ENCODE assay signal across 7 mouse cellular contexts in genomic region chr4:134543261-134543660, GRCm38 (mm10). TPM values are rescaled to one million over a fixed set of nuclear protein-coding genes. Genes with fewer than 3 reads are reported as not detected.
DNase-seq lines count a peak whose midpoint lies in the region; ATAC-seq and TF ChIP-seq lines count a peak whose summit lies in the region.

No protein-coding gene starts in this region.

- 8% methylated on average over 5 of the region's 5 CpGs for WGBS in intestine, embryonic 16.5 days
- 11% methylated on average over 5 of the region's 5 CpGs for WGBS in midbrain, embryonic 12.5 days
- 3% methylated on average over 5 of the region's 5 CpGs for WGBS in small intestine, adult 2 months

- no peak overlapping the region for H3K4me3 ChIP-seq in intestine, embryonic 16.5 days (ENCODE audit: low read length)
- no peak overlapping the region for H3K4me3 ChIP-seq in midbrain, embryonic 12.5 days
- no peak overlapping the region for H3K4me3 ChIP-seq in small intestine, adult 2 months (ENCODE audit: low read depth, low read length)

- no peaks in the 10 kb centered on the region for H3K27me3 ChIP-seq in intestine, embryonic 16.5 days (replicated peaks; ENCODE audit: control insufficient read depth, insufficient read depth, low read length)
- H3K27me3 ChIP-seq in midbrain, embryonic 12.5 days: no peaks in the 10 kb centered on the region
- H3K27me3 ChIP-seq in small intestine, adult 2 months (ENCODE audit: control insufficient read depth, insufficient read depth, low read length): no peaks in the 10 kb centered on the region

- TF ChIP-seq POLR2A in small intestine, adult 2 months (IDR thresholded peaks at IDR 0.05; ENCODE audit: low read depth, low read length): no peak

- no peak overlapping the region for H3K4me2 ChIP-seq in intestine, embryonic 16.5 days (ENCODE audit: low read depth, low read length)
- H3K4me2 ChIP-seq in midbrain, embryonic 12.5 days (replicated peaks): no peak overlapping the region

- DNase-seq in adrenal gland, adult 2 months: peak; percentile 93
- DNase-seq in embryo, embryonic 11.5 days (ENCODE audit: low read depth, low spot score): peak; percentile 80
- peak; percentile 87 to 89 for DNase-seq in gastrocnemius, postnatal 4 days (ENCODE audit: low spot score in 2 of 2)
- peak; percentile 86 to 91 for DNase-seq in left cerebral cortex, postnatal 36 days (ENCODE audit: low spot score in 2 of 2)

- no peak overlapping the region for H3K9ac ChIP-seq in intestine, embryonic 16.5 days (ENCODE audit: low read depth, low read length)
- no peak overlapping the region for H3K9ac ChIP-seq in midbrain, embryonic 12.5 days (replicated peaks)

- no peak overlapping the region for H3K27ac ChIP-seq in intestine, embryonic 16.5 days (ENCODE audit: low read length)
- no peak overlapping the region for H3K27ac ChIP-seq in midbrain, embryonic 12.5 days (replicated peaks)
- no peak overlapping the region for H3K27ac ChIP-seq in small intestine, adult 2 months (ENCODE audit: insufficient read depth, low read depth, low read length)

- peak; percentile 96 for TF ChIP-seq CTCF in small intestine, adult 2 months (IDR thresholded peaks at IDR 0.05; ENCODE audit: extremely low read depth, insufficient read length, insufficient replicate concordance, low read depth, low read length)

- H3K36me3 ChIP-seq in intestine, embryonic 16.5 days (ENCODE audit: control insufficient read depth, insufficient read depth, low read length): peaks cover 10% of the 10 kb centered on the region
- peaks cover 84% of the 10 kb centered on the region for H3K36me3 ChIP-seq in midbrain, embryonic 12.5 days
- no peaks in the 10 kb centered on the region for H3K36me3 ChIP-seq in small intestine, adult 2 months (ENCODE audit: control insufficient read depth, insufficient read depth, low read length)

- peaks cover 6% of the 10 kb centered on the region for H3K4me1 ChIP-seq in intestine, embryonic 16.5 days (ENCODE audit: control insufficient read depth, insufficient read depth, low read length)
- peaks cover 13% of the 10 kb centered on the region for H3K4me1 ChIP-seq in midbrain, embryonic 12.5 days
- peaks cover 6% of the 10 kb centered on the region for H3K4me1 ChIP-seq in small intestine, adult 2 months (ENCODE audit: control insufficient read depth, insufficient read depth, insufficient read length, low read length)

- intact Hi-C loops in left cerebral cortex, postnatal 36 days (cut with DNase I): loop anchor here (2.0 kb wide), 2 partner anchors 170 to 256 kb away; no protein-coding TSS in a partner anchor

- no peaks in the 10 kb centered on the region for H3K9me3 ChIP-seq in intestine, embryonic 16.5 days (ENCODE audit: control insufficient read depth, low read length)
- no peaks in the 10 kb centered on the region for H3K9me3 ChIP-seq in midbrain, embryonic 12.5 days

- ATAC-seq in intestine, embryonic 16.5 days: peak; percentile 72
- peak; percentile 68 for ATAC-seq in midbrain, embryonic 12.5 days (ENCODE audit: low FRiP score, low read depth)

RNA-seq across cellular contexts. Expression of gene Mtfr1l, which starts 8.1 kb away (rescaled TPM):
- 100 to 1,000 TPM; 124 to 147 TPM for total RNA-seq in adrenal gland, adult 2 months (2021)
- 98.8 and 102 TPM in 2 replicates for polyA plus RNA-seq in adrenal gland, adult 2 months (2012; rRNA removed)
- total RNA-seq in gastrocnemius, postnatal 4 days (2021): 100 to 1,000 TPM in 1 of 2 experiments, 10 to 100 TPM in 1; 99.7 to 104 TPM
- 97.1 and 97.5 TPM in 2 replicates for polyA plus RNA-seq in intestine, embryonic 16.5 days (2015; fragmentation: Nextera tagmentation; extraction: Ambion mirVana)
- total RNA-seq in left cerebral cortex, postnatal 36 days (2021): 10 to 100 TPM; 61.9 to 70.2 TPM
- polyA plus RNA-seq in midbrain, embryonic 12.5 days (2016; fragmentation: Nextera tagmentation; extraction: Ambion mirVana): 127 and 133 TPM in 2 replicates
- polyA plus RNA-seq in small intestine, adult 2 months (2012; rRNA removed): 39.4 and 55.7 TPM in 2 replicates

RNA-seq across cellular contexts. Expression of gene Selenon, which starts 8.7 kb away (rescaled TPM):
- 10 to 100 TPM; 21.9 to 42.5 TPM for total RNA-seq in adrenal gland, adult 2 months (2021)
- 34.5 and 35.1 TPM in 2 replicates for polyA plus RNA-seq in adrenal gland, adult 2 months (2012; rRNA removed)
- total RNA-seq in gastrocnemius, postnatal 4 days (2021): 10 to 100 TPM; 43.5 to 45.4 TPM
- 4.7 and 5.5 TPM in 2 replicates for polyA plus RNA-seq in intestine, embryonic 16.5 days (2015; fragmentation: Nextera tagmentation; extraction: Ambion mirVana)
- total RNA-seq in left cerebral cortex, postnatal 36 days (2021): 10 to 100 TPM; 19.6 to 21.2 TPM
- polyA plus RNA-seq in midbrain, embryonic 12.5 days (2016; fragmentation: Nextera tagmentation; extraction: Ambion mirVana): 15.0 and 15.1 TPM in 2 replicates
- 4.5 and 4.8 TPM in 2 replicates for polyA plus RNA-seq in small intestine, adult 2 months (2012; rRNA removed)

RNA-seq across cellular contexts. Expression of gene Aunip, which starts 32.5 kb away (rescaled TPM):
- total RNA-seq in adrenal gland, adult 2 months (2021): 1 to 10 TPM in 1 of 2 experiments, under 1 TPM in 1; 0.29 to 1.5 TPM
- polyA plus RNA-seq in adrenal gland, adult 2 months (2012; rRNA removed): 0.10 and 0.16 TPM in 2 replicates
- total RNA-seq in gastrocnemius, postnatal 4 days (2021): 1 to 10 TPM; 1.9 to 2.1 TPM
- polyA plus RNA-seq in intestine, embryonic 16.5 days (2015; fragmentation: Nextera tagmentation; extraction: Ambion mirVana): 14.4 and 14.6 TPM in 2 replicates
- under 1 TPM in 1 of 2 experiments, not detected in 1; 0.32 TPM for total RNA-seq in left cerebral cortex, postnatal 36 days (2021)
- 11.2 and 11.5 TPM in 2 replicates for polyA plus RNA-seq in midbrain, embryonic 12.5 days (2016; fragmentation: Nextera tagmentation; extraction: Ambion mirVana)
- 0.08 and 0.44 TPM in 2 replicates for polyA plus RNA-seq in small intestine, adult 2 months (2012; rRNA removed)

RNA-seq across cellular contexts. Expression of gene Paqr7, which starts 46.8 kb away (rescaled TPM):
- 10 to 100 TPM; 30.3 to 78.9 TPM for total RNA-seq in adrenal gland, adult 2 months (2021)
- 196 and 204 TPM in 2 replicates for polyA plus RNA-seq in adrenal gland, adult 2 months (2012; rRNA removed)
- total RNA-seq in gastrocnemius, postnatal 4 days (2021): 1 to 10 TPM; 4.8 to 6.3 TPM
- polyA plus RNA-seq in intestine, embryonic 16.5 days (2015; fragmentation: Nextera tagmentation; extraction: Ambion mirVana): 23.6 and 32.1 TPM in 2 replicates
- 10 to 100 TPM; 56.5 to 65.6 TPM for total RNA-seq in left cerebral cortex, postnatal 36 days (2021)
- polyA plus RNA-seq in midbrain, embryonic 12.5 days (2016; fragmentation: Nextera tagmentation; extraction: Ambion mirVana): 4.8 and 6.4 TPM in 2 replicates
- polyA plus RNA-seq in small intestine, adult 2 months (2012; rRNA removed): 31.2 and 45.7 TPM in 2 replicates
